Mouse (Mus musculus) CD4-positive helper T cell, adult 2 months (primary cell): Measurements from ENCODE around the gene Bms1.

ENCODE experiments used
- DNase-seq: peaks from one replicate; pipeline ENCODE4 v3.0.0-alpha.2; 2012; ENCODE audit warnings: low read depth, missing footprints, low spot score

Gene Bms1

GRCm38 (mm10) chr6:118419050-118419920, at the start of gene Bms1:
TSS of gene Bms1 (minus strand) at chr6:118419474.
- peak; percentile 97 for DNase-seq

- DNase-seq = no peak
Observed at GRCm38 (mm10) chr6:118462069-118462705, 42.9 kb upstream of the Bms1 start.

- no peak for DNase-seq
Observed at GRCm38 (mm10) chr6:118457726-118458125, 38.5 kb upstream of the Bms1 start.

- peak; percentile 85 for DNase-seq
Observed at GRCm38 (mm10) chr6:118455042-118455631, 35.9 kb upstream of the Bms1 start, which contains the start of gene Zfp248. TSS of gene Zfp248 (minus strand) at chr6:118455528.

- peak; percentile 2 for DNase-seq
Observed at GRCm38 (mm10) chr6:118454452-118454851, 35.2 kb upstream of the Bms1 start.

GRCm38 (mm10) chr6:118431502-118431901, 12.2 kb upstream of the Bms1 start:
- no peak for DNase-seq

GRCm38 (mm10) chr6:118426666-118427065, 7.4 kb upstream of the Bms1 start:
- DNase-seq = no peak

- no peak for DNase-seq
Observed at GRCm38 (mm10) chr6:118410428-118410827, 8.8 kb downstream of the Bms1 start.

- no peak for DNase-seq
Observed at GRCm38 (mm10) chr6:118408510-118408909, 10.8 kb downstream of the Bms1 start.

GRCm38 (mm10) chr6:118406421-118406820, 12.9 kb downstream of the Bms1 start:
- DNase-seq = no peak

GRCm38 (mm10) chr6:118390746-118391145, 28.5 kb downstream of the Bms1 start:
- no peak for DNase-seq

GRCm38 (mm10) chr6:118385962-118386361, 33.3 kb downstream of the Bms1 start:
- DNase-seq = no peak

GRCm38 (mm10) chr6:118381234-118381633, 38.0 kb downstream of the Bms1 start:
- no peak for DNase-seq

GRCm38 (mm10) chr6:118380630-118381029, 38.6 kb downstream of the Bms1 start:
- DNase-seq = no peak

- peak; percentile 44 for DNase-seq
Observed at GRCm38 (mm10) chr6:118379451-118380167, 39.7 kb downstream of the Bms1 start.

- no peak for DNase-seq
Observed at GRCm38 (mm10) chr6:118377611-118378010, 41.7 kb downstream of the Bms1 start.

- DNase-seq = no peak
Observed at GRCm38 (mm10) chr6:118376023-118376422, 43.3 kb downstream of the Bms1 start.

- no peak for DNase-seq
Observed at GRCm38 (mm10) chr6:118375457-118375856, 43.8 kb downstream of the Bms1 start.

GRCm38 (mm10) chr6:118375026-118375425, 44.2 kb downstream of the Bms1 start:
- no peak for DNase-seq

- peak; percentile 15 for DNase-seq
Observed at GRCm38 (mm10) chr6:118373294-118373693, 46.0 kb downstream of the Bms1 start.

GRCm38 (mm10) chr6:118372794-118373193, 46.5 kb downstream of the Bms1 start:
- DNase-seq = no peak

GRCm38 (mm10) chr6:118367502-118367901, 51.8 kb downstream of the Bms1 start:
- DNase-seq = no peak
